Comparison of ENCODE assay signal across 12 mouse cellular contexts in the genomic region with DNA sequence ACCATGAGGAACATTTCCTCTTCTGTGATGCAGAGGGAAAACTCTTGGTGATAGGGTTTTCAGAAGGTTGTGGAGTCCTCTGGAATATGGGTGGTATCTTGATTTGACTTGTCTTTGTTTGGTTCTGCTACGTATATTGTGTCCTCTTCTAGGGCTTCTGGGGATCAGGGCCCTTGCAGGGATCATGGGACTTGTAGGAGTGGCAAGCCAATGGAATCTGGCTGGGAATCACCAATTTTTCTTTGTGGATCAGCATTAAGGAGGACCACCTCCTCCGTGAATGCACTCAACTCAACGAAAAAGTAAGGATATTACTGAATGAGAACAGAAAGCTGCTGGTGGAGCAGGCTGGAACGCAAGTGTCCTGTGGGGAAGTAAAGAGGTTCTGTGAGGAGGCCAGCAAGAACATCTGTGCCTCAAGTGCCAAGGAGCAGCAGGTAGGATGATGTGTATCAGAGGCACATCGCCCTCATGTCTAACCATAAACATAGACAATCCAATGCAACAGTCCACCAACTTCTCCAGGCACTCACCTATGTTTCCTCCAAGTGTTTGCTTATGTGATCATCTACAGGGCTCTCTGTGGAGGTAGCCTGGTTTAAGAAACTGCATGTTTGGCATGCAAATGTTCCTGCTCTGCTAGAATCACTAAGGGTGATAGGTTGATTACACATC. TPM values are rescaled to one million over a fixed set of nuclear protein-coding genes. Genes with fewer than 3 reads are reported as not detected.
"Had no signal": no experiment of that assay in that cellular context is flagged by ENCODE, and none has a peak within 500 bp of the region (broad histone marks: within the 10 kb centered on the region; RNA-seq: fewer than 3 reads in every experiment).

No protein-coding gene starts in this region.

RNA-seq across cellular contexts. Expression of gene Gm3159, which starts 2.9 kb away (rescaled TPM):
- total RNA-seq: common myeloid progenitor, adult 5-6 weeks; forebrain, postnatal 0 days; gastrocnemius, adult 18-20 months; gastrocnemius, adult 8-10 months; gastrocnemius, postnatal 10 days; gastrocnemius, postnatal 25 days; gastrocnemius, postnatal 36 days; gastrocnemius, postnatal 4 days; granulocyte monocyte progenitor cell, adult 5-6 weeks; heart, adult 18-20 months; heart, adult 2 months; heart, adult 8-10 months had no signal

RNA-seq across cellular contexts. Expression of gene Gm3164, which starts 15.0 kb away (rescaled TPM):
- total RNA-seq: common myeloid progenitor, adult 5-6 weeks; gastrocnemius, postnatal 25 days; granulocyte monocyte progenitor cell, adult 5-6 weeks had no signal

RNA-seq across cellular contexts. Expression of gene Gm3173, which starts 30.5 kb away (rescaled TPM):
- total RNA-seq: common myeloid progenitor, adult 5-6 weeks; gastrocnemius, adult 18-20 months; gastrocnemius, adult 8-10 months; gastrocnemius, postnatal 10 days; gastrocnemius, postnatal 25 days; gastrocnemius, postnatal 36 days; gastrocnemius, postnatal 4 days; granulocyte monocyte progenitor cell, adult 5-6 weeks; heart, adult 18-20 months had no signal
